Mouse (Mus musculus): ENCODE measurements at regions not wholly inside any gene's neighbourhood (a gene's known extent, or its start where the extent isn't known, plus 50 kb on each side); places are given as distances from the start of the nearest gene placed in this dataset.

DNA sequence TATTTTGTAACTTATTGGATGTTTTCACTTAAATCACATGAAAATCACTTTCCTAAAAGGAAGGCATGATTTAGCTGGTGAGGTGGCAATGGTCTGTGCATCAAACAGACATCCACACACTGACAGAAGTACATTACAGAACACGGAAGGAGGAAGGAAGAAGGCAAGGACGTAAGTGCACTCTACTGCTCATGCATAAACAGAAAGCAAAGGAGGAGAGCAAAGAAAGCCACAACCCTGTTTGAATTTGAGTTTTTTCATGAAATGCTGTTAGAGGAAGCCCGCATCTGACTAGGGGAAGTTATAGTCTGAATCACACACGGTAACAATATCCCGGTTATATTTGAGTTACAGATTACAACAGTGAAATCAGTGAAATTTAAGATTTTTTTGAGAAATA lies 208.4 kb downstream of the Gm11146 start:
- no peak for TF ChIP-seq GATA4 (IDR thresholded peaks at IDR 0.05; ENCODE audit: insufficient replicate concordance, low read length)

DNA sequence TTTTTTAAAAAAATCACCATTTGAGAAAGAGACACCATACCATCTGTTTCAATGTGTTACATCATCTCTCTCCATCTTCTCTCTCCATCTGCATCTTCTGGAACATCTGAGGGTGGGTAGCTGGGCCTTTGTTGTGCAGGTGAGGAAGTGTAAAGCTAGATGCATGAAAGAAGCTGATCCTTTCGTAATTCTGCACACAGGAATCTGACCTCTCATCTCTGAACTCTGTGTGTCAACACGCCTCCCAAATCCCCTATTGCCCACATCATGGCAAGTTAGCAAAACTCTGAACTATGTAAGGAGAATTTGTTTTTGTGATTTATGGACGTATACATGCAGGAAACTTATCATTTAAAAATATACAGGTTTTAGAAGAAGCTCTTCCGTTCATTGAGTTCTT lies 209.7 kb downstream of the Gm11146 start:
- TF ChIP-seq GATA4 (IDR thresholded peaks at IDR 0.05; ENCODE audit: insufficient replicate concordance, low read length), result no peak

DNA sequence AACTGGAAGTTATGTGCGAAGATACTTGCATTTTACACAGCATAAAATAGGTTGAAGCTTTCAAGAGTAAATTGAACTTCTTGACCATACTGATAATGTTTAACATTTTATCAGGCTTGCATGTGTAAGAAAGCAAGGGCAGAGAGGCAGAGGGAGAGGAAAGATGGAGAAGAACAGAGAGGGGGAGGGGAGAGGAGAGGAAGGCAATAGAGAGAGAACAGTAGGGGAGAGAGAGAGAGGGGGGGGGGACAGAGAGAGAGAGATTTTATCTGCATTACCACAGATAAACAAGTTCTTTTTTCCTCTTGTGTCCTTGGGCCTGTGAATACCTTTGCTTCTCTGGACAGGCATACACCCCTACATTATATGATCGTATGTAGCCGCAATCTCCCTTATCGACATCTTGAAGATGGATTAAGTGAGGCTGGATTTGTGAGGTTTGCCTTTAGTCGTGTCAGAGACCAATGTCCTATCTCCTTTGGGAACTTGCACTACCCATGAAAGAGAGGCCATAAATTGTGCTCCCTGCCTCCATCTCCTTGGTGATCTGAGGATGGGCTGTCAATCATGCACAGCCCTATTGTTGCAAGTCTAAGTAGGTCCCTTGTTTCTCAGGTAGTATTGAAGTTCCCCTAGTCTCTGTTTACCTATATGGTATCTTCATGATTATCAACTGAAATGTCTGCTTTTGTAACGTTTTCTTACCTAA lies 217.7 kb downstream of the Gm11146 start:
- no peak for TF ChIP-seq GATA4 (IDR thresholded peaks at IDR 0.05; ENCODE audit: insufficient replicate concordance, low read length)

DNA sequence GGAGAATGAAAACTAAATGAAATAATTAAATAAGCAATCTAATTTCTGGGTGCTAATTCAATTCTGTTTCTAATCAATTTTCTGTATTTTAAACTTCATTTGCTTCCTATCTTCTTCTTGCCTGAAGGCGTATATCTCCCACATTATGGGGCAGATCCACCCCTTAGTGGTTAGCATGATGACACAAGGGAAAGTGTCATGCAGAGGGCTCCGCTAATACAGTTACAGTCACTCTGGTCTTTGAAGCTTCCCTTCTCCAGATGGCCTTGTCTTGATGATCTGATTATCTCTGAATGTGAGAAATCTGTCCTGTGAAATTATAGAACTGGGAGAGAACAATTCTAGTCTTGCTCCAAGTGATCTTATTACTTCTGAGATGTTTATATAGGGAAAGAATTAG lies 219.1 kb downstream of the Gm11146 start:
- no peak for TF ChIP-seq GATA4 (IDR thresholded peaks at IDR 0.05; ENCODE audit: insufficient replicate concordance, low read length)

DNA sequence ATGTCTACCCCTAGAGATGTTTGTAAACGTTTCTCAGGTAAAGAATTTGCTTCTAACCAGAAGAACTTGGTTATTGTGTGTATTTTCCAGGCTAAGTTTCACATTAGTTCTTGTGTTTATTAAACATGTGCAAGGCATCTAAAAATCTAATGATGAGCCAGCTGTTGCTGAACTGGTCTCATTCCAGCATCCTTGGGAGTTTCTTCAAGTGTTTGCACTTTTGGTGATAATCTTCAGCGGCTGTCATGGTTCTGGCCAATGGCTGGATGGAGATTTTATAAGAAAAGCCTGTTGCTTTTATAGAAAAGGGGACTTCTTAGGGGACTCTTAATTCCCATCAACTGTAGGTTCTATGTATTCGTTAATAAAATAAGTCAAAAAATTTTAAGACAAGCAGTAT lies 229.1 kb downstream of the Gm11146 start:
- no peak for TF ChIP-seq GATA4 (IDR thresholded peaks at IDR 0.05; ENCODE audit: insufficient replicate concordance, low read length)

DNA sequence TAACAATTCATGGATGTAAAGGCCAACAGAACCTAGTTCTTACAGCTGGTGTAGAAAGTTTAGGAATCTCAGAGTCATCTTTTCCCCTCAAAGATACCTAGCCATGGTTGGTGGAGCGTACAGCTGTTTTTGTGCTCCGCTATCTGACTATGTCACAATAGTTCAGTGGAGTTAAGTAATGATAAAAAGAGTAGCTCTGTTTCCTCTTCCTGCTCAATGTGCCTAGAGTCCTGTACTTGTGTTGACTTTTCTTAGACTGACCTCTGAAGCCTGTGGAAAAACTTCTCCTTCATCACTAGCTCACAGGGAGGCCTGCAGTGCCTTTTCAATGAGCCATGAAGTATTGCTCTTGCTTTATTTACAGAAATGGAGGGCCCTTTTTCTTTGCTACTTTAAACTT lies 232.1 kb downstream of the Gm11146 start:
- TF ChIP-seq GATA4 (IDR thresholded peaks at IDR 0.05; ENCODE audit: insufficient replicate concordance, low read length), result peak; percentile 48; the same call in 1 of the 2 replicates

DNA sequence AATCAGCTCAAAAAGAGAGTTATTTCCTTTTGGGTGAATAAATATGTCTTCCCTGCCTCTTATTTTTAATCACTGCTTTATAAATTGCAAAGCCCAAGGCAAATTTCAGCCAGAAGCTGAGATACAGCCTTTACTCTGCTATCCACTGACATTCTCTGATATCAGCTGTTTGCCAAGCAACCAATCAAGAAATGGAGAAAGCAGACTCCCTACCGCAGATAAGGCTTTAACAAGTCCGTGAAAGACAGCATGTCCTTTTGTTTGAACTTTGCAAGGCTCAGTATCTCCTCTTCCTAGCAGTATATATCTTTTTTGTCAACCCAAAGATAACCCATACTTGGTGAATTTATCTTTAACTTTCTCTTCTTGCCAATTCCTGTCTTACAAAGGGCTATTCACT lies 236.6 kb downstream of the Gm11146 start:
- TF ChIP-seq GATA4 (IDR thresholded peaks at IDR 0.05; ENCODE audit: insufficient replicate concordance, low read length), result peak; percentile 77; the same call in 1 of the 2 replicates

DNA sequence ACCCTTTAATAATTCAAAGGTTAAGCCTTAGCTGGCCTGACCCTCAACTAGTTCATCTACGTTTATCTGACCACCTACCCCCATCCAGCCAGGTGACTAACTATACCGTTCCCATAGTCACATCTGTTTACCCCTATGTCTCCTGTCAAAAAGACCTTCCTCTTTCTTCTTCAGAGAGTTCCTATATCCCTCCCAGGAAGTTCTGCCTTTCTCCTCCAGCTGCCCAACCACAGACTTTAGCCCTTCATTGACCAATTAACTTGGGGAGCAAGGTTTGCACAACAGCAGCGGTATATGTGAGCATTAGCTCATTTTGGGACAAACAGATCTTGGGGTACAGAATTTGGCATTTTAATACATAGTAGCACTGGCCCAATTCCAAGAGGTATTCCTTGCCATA lies 237.5 kb downstream of the Gm11146 start:
- no peak for TF ChIP-seq GATA4 (IDR thresholded peaks at IDR 0.05; ENCODE audit: insufficient replicate concordance, low read length)

DNA sequence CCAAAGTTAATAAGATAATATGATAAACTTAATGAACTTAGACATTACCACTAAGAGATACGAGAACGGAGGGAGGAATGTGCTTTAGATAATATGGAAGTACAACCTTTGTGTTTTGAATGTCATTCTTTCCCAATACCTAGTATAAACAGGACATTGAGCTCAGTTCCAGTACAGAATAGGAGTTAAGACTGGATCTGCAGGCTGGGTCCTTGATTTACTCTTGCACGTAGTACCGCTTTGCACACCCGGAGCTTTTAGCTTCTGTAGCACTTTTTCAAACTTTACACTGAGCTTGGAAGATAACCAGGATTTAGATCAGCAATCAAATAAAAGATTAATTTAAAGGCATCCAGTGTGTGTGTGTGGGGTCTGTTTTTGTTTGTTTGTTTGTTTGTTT lies 242.7 kb downstream of the Gm11146 start:
- no peak for TF ChIP-seq GATA4 (IDR thresholded peaks at IDR 0.05; ENCODE audit: insufficient replicate concordance, low read length)

DNA sequence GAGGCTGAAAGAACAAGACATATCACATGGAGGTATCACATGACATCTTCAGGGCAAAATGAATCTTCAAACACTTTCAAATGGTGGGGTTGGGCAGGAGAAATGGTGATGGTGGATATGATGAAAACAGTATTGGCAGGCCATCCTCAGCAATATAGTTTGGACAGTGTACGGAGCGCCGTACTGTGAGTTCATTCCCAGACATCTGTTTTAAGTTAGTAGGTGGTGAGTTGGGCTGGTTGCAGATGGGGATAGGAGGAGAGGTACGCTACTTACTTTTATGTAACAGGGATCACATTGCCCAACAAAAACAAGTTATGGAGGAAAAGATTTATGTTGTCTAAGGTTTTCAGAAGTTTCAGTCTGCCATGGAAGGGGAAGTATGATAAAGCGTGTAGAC lies 246.6 kb downstream of the Gm11146 start:
- TF ChIP-seq GATA4 (IDR thresholded peaks at IDR 0.05; ENCODE audit: insufficient replicate concordance, low read length), result no peak

DNA sequence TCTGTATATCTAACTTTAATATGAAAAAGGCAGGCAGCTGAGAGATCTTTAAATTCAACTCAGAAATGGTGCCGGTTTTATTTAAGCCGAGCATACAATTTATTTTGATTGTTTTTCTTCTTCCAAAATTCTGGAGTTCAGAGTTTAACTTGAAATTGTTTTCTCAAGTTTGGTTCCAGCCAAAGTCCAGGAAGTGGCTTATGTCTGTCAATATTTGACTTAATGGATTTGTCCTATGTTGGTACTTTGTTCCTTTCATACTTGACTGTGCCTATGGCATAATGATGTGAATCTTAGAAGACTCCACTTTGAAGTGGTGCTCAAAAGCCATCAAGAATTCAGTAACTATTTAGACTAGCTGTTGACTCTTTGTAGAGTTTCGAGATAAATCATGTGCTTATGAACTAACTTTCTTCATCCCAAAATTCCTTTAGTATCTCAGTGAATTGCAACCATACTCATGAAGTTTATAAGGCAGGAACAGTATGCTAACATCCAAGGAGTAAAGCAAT lies 247.6 kb downstream of the Gm11146 start:
- no peak for TF ChIP-seq GATA4 (IDR thresholded peaks at IDR 0.05; ENCODE audit: insufficient replicate concordance, low read length)

DNA sequence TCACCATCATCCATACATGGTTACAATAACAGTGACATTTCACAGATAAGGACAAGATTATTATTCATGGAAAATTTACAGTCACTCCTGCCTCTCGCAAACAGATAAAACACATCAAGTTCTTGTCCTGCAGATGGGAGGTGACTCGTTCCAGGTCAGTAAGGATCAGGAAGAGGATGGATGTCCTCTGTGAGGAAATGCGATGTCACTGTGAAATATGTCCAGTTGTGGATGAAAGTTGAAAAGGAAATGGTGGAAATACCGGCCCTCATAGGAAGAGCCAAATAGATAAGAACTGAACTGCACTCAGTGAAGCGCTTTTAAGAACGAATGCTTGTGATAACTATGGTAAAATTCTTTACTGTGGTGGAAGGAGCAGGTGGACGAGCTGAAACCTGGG lies 255.8 kb downstream of the Gm11146 start:
- peak; percentile 93 for TF ChIP-seq GATA4 (IDR thresholded peaks at IDR 0.05; ENCODE audit: insufficient replicate concordance, low read length)

DNA sequence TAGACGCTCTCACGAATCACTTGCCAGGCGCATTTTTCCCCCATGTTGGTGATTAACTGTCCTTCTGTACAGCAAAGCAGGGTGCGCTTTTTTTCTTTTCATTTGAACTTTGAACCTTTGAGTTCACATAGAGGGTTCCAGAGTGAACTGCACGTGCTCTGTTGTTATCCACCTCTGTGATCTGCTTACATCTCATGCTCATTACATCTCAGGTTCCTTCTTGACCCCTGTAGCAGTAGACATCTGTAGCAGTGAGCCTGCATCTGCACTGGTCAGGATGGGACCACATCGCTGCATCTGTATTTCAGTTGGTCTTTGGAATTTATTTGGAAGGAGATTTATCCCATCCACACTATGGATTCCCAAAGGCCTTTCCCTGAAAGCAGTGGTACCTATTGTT lies 269.6 kb downstream of the Gm11146 start:
- no peak for TF ChIP-seq GATA4 (IDR thresholded peaks at IDR 0.05; ENCODE audit: insufficient replicate concordance, low read length)

DNA sequence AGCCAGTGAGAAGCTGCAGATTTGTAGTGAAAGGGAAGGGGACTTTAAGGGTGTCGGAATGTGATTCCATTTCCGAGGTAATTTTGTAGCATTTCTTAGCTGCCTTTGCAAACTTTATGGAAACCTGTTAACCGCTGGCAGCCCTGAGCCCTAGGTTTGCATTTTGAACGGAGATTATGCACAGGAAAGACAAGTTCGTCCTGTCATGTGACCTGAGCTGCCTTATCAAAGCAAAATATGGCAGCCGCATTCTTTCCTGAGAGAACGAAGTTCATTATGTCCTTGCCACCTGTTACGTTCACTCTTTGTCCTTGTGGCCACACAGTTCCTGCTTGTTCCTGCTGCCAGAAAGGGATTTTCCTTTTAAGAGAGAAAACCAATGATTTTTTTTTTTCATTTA lies 270.9 kb downstream of the Gm11146 start:
- TF ChIP-seq GATA4 (IDR thresholded peaks at IDR 0.05; ENCODE audit: insufficient replicate concordance, low read length), result peak; percentile 94

DNA sequence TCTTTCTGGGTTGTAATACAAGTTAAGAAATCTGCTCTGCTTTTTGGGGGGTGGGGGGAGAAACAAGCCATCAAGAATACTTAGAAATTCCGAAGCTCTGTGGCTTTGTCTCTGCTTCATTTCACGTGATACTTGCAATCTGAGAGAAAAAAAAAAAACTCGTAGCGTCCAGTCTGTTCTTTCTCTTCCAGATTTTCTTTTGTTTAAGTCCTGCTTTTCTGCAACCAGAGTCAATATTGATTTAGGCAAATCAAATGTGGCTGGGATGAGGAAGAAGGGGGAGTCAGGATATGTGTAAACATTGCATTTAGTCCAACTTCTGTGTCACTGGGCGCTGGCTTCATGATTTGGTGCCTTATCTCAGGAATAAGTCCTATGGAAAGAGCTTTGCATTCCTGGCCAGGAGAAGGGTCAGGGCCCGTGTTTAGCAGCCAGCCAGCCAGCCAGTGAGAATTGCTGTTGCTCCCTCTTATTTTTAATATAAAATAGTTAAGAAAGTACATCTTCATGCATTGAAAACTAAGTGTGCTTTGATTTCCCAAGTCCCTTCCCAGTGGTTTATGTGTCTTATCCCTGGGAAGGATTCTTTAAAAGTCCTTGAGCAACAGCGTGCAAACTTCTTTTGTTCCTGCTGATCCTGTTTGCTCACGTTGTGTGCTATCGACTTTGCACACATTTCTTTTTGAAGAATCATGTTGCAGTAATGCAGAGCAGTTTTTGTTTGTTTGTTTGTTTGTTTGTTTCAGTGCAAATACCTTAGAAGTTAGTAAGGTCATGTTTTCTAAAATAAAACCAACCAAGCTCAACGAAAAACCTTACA lies 272.0 kb downstream of the Gm11146 start:
- peak; percentile 51 for TF ChIP-seq GATA4 (IDR thresholded peaks at IDR 0.05; ENCODE audit: insufficient replicate concordance, low read length)

DNA sequence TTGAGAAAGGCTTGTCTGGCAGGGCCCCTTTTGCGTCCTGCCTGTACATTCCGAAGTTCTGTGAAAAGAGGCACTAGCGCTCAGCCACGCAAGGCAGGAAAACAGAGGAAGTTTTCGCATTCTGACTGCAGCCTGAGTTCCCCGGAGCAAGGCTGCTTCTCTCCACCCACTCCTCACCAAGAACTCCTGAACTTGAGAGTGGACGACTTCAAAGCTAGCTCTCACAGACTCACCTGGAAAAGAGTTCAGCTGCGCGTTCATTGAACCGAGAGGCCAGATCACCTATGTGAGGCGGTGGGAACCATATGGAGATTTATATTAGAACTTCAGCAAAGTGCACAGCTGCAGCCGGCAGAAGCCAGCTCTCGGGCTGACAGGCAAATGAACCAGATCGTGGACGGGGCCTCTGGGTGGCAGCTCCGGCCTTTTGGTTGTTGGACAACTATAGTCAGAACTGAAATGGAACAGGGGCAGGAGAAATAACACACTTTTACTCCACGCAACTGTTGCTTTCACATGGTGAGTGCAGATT lies 272.7 kb downstream of the Gm11146 start:
- no peak for TF ChIP-seq GATA4 (IDR thresholded peaks at IDR 0.05; ENCODE audit: insufficient replicate concordance, low read length)

All from liver, adult (tissue).